Mouse (Mus musculus) hindbrain, embryonic 14.5 days (tissue): ENCODE results near the gene Prph2. TPM values are rescaled to one million over a fixed set of nuclear protein-coding genes. Genes with fewer than 3 reads are reported as not detected.

ENCODE experiments used
- ATAC-seq: fragments of 200-750 bp; cut with Nextera tagmentation; 2 replicates; pipeline ENCODE4 v1.8.0; 2017; ENCODE audit warnings: moderate number of reproducible peaks, mild to moderate bottlenecking, moderate TSS enrichment, moderate library complexity; ENCODE audit not compliant: low FRiP score
- DNase-seq: peaks from one replicate; pipeline ENCODE4 v3.0.0-alpha.2; 2015; ENCODE audit warnings: low spot score
- H3K27ac ChIP-seq: fragments of 300-500 bp; sonication (generic); 2 replicates; pipeline ENCODE4 v1.5.1; 2014; ENCODE audit warnings: mild to moderate bottlenecking, moderate library complexity
- H3K27me3 ChIP-seq: fragments of 300-500 bp; sonication (generic); 2 replicates; pipeline ENCODE4 v1.6.1; 2014; ENCODE audit warnings: mild to moderate bottlenecking, low read length, mixed read lengths; ENCODE audit not compliant: control insufficient read depth, insufficient read depth
- H3K36me3 ChIP-seq: fragments of 300-500 bp; sonication (generic); replicated peaks from 2 replicates; pipeline ENCODE4 v1.6.1; 2014; ENCODE audit not compliant: control insufficient read depth, insufficient read depth
- H3K4me1 ChIP-seq: fragments of 300-500 bp; sonication (generic); replicated peaks from 2 replicates; pipeline ENCODE4 v1.6.1; 2014; ENCODE audit warnings: antibody characterized with exemption, low read length, mixed read lengths; ENCODE audit not compliant: control insufficient read depth, insufficient read depth
- H3K4me2 ChIP-seq: fragments of 300-500 bp; sonication (generic); replicated peaks from 2 replicates; pipeline ENCODE4 v1.6.1; 2014; ENCODE audit warnings: mild to moderate bottlenecking, moderate library complexity
- H3K4me3 ChIP-seq: fragments of 300-500 bp; sonication (generic); replicated peaks from 2 replicates; pipeline ENCODE4 v1.5.1; 2014; ENCODE audit warnings: mild to moderate bottlenecking, low read length
- H3K9ac ChIP-seq: fragments of 300-500 bp; sonication (generic); 2 replicates; pipeline ENCODE4 v1.6.1; 2014
- H3K9me3 ChIP-seq: fragments of 300-500 bp; sonication (generic); 2 replicates; pipeline ENCODE4 v1.6.1; 2016; ENCODE audit warnings: low read length; ENCODE audit not compliant: control insufficient read depth
- WGBS: fragments of 180-500 bp; shearing (Covaris S2); extraction: QIAGEN DNeasy Blood & Tissue Kit; methylation state at CpG from one replicate; pipeline ENCODE4 v1.1.7; 2014; 5-methylcytosine and 5-hydroxymethylcytosine counted together
- polyA plus RNA-seq: library from polyadenylated mRNA; unstranded; fragments of >200 nt; fragmentation: Nextera tagmentation; extraction: Ambion mirVana; gene quantifications from 2 replicates; pipeline ENCODE4 v1.2.1, GENCODE M21; 2014

Prph2 gene
- polyA plus RNA-seq, 1 experiment from 2014 or later, result not detected

- WGBS, result 84% methylated on average over 19 of the region's 19 CpGs
- Histone ChIP-seq H3K4me1 (no peaks in the 10 kb centered on the region), H3K4me2 (no peak overlapping the region), H3K9ac (no peak overlapping the region), H3K4me3 (no peak overlapping the region), H3K27me3 (no peaks in the 10 kb centered on the region), H3K27ac (no peak overlapping the region), H3K9me3 (no peaks in the 10 kb centered on the region), H3K36me3 (peaks cover 99% of the 10 kb centered on the region)
- ATAC-seq (no peak), DNase-seq (peak; percentile 67)
Observed at GRCm38 (mm10) chr17:46933557-46934348, 23.5 kb downstream of the Prph2 start.

- ATAC-seq, result no peak
Observed at GRCm38 (mm10) chr17:46940461-46940860, 30.2 kb downstream of the Prph2 start.

DNA sequence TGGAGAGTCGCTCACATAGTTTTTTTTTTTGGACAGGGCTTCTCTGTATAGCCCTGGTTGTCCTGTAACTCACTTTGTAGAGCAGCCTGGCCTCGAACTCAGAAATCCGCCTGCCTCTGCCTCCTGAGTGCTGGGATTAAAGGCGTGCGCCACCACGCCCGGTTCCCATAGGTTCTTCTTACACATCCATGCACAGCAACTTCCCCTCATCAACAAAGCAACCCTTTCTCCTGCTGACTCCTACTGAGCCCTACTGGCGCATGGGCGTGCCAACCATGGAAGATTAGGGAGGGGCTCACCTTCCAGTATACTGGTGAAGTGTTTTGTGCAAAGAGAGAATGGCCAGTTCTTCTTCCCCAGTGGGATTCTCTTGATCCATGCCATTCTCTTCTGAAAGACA lies 32.2 kb downstream of the Prph2 start:
- Histone ChIP-seq H3K4me2 (no peak overlapping the region), H3K36me3 (peaks cover 98% of the 10 kb centered on the region), H3K9me3 (no peaks in the 10 kb centered on the region), H3K27ac (no peak overlapping the region), H3K9ac (no peak overlapping the region), H3K4me3 (no peak overlapping the region), H3K27me3 (no peaks in the 10 kb centered on the region), H3K4me1 (no peaks in the 10 kb centered on the region)
- ATAC-seq (no peak), DNase-seq (no peak)
- WGBS, result 95% methylated on average over 9 of the region's 9 CpGs

More at GRCm38 (mm10) chr17:46940461-46940860, 30.2 kb downstream of the Prph2 start:
- no peak overlapping the region for H3K4me3 ChIP-seq
- H3K36me3 ChIP-seq, result peaks cover 99% of the 10 kb centered on the region
- no peaks in the 10 kb centered on the region for H3K4me1 ChIP-seq
- H3K27me3 ChIP-seq, result no peaks in the 10 kb centered on the region
- H3K9me3 ChIP-seq, result no peaks in the 10 kb centered on the region
- H3K4me2 ChIP-seq, result no peak overlapping the region
- H3K27ac ChIP-seq, result no peak overlapping the region
- WGBS, result 94% methylated on average over 8 of the region's 8 CpGs
- H3K9ac ChIP-seq, result no peak overlapping the region
- no peak for DNase-seq

- H3K9ac ChIP-seq, result no peak overlapping the region
Observed at GRCm38 (mm10) chr17:46946276-46946675, 36.0 kb downstream of the Prph2 start.

DNA sequence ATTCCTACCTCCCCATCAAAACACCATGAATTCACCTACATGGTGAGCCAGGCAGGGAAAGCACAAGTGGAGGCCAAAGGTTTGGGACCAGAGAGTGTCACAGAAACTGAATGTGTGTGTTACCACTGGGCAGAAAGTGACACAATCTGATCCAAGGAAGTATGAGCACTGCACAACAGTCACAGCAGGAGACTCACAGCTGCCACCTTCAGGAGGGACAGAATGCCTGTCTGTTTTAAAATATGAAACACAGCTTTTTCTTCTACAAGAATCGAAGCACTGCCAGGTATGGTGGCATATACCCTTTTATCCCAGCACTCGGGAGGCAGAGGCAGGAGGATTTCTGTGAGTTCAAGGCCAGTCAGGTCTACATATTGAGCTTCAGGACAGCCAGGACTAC lies 47.8 kb downstream of the Prph2 start:
- Histone ChIP-seq H3K4me2 (no peak overlapping the region), H3K9me3 (no peaks in the 10 kb centered on the region), H3K27ac (no peak overlapping the region), H3K4me3 (no peak overlapping the region), H3K27me3 (no peaks in the 10 kb centered on the region), H3K9ac (no peak overlapping the region), H3K36me3 (peaks cover 100% of the 10 kb centered on the region), H3K4me1 (no peaks in the 10 kb centered on the region)
- ATAC-seq (no peak), DNase-seq (no peak)
- WGBS, result 97% methylated on average over 2 of the region's 2 CpGs

More at GRCm38 (mm10) chr17:46946276-46946675, 36.0 kb downstream of the Prph2 start:
- Histone ChIP-seq H3K9me3 (no peaks in the 10 kb centered on the region), H3K4me2 (no peak overlapping the region), H3K36me3 (peaks cover 82% of the 10 kb centered on the region), H3K4me1 (no peaks in the 10 kb centered on the region), H3K27ac (no peak overlapping the region), H3K4me3 (no peak overlapping the region), H3K27me3 (no peaks in the 10 kb centered on the region)
- WGBS, result 98% methylated on average over 9 of the region's 9 CpGs
- DNase-seq, result no peak
- ATAC-seq, result no peak

DNA sequence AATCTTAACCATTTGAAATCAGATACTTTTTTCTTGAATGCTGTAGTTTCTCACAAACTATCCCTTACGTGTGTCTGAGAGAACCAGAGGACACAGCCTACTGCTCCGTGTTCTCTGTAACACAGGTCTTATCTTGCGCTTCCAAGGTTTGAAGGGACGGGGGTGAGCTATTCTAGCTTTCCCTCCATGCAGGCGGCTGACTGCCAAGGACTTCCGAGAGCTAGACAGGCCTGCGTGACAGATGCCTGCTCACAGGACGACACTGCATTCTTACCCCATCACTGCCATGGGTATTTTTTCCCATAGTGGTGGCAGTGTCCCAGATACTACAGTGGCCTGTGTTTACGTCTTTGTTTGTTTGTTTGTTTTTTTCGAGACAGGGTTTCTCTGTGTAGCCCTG lies 50.0 kb downstream of the Prph2 start:
- H3K27me3 ChIP-seq, result no peaks in the 10 kb centered on the region
- H3K36me3 ChIP-seq, result peaks cover 100% of the 10 kb centered on the region
- 90% methylated on average over 10 of the region's 10 CpGs for WGBS
- H3K4me1 ChIP-seq, result no peaks in the 10 kb centered on the region
- no peaks in the 10 kb centered on the region for H3K9me3 ChIP-seq
- DNase-seq (no peak), ATAC-seq (no peak)
- H3K9ac ChIP-seq, result no peak overlapping the region
- H3K4me2 ChIP-seq, result no peak overlapping the region
- no peak overlapping the region for H3K4me3 ChIP-seq
- no peak overlapping the region for H3K27ac ChIP-seq

DNA sequence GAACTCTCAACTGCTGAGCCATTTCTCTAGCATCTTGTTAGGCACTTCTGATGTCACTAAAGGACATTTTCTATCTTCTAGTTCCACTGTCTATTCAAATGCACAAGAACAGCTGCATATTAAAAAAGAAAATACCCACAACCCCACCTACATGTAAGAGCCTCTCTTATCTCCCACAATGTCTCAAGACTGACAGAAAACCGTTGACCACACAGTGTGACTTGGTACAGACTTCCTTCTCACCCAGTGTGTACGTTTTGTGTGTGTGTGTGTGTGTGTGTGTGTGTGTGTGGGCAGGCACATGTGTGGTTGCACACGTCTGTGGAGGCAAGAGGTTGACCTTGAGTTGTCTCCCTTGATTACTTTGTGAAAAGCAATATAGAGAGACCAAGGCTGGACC lies 51.9 kb downstream of the Prph2 start:
- peaks cover 100% of the 10 kb centered on the region for H3K36me3 ChIP-seq
- no peaks in the 10 kb centered on the region for H3K4me1 ChIP-seq
- ATAC-seq (no peak), DNase-seq (no peak)
- no peak overlapping the region for H3K4me3 ChIP-seq
- H3K9ac ChIP-seq, result no peak overlapping the region
- H3K27ac ChIP-seq, result no peak overlapping the region
- H3K9me3 ChIP-seq, result no peaks in the 10 kb centered on the region
- WGBS, result 82% methylated on average over 3 of the region's 3 CpGs
- H3K27me3 ChIP-seq, result no peaks in the 10 kb centered on the region
- no peak overlapping the region for H3K4me2 ChIP-seq

DNA sequence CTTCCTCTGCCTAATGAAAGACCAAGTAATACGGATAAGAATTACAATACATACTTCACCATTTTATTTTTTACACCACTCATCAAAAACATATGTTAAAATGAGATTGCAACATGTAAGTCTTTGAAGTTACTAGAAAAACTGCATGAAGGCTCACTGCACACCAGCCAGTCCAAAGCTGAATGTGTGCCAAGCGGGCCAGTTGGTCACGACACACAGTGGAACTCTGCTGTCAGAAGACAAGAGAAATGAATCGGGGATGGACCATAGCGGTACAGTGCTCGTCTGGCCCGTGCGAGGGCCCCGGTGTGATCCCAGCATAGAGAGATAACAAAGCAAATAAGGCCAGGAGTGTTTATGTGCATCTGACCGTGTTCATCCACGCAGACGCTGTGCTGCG lies 52.9 kb downstream of the Prph2 start:
- H3K9ac ChIP-seq, result no peak overlapping the region
- 85% methylated on average over 13 of the region's 13 CpGs for WGBS
- no peaks in the 10 kb centered on the region for H3K4me1 ChIP-seq
- peaks cover 100% of the 10 kb centered on the region for H3K36me3 ChIP-seq
- no peaks in the 10 kb centered on the region for H3K27me3 ChIP-seq
- no peak overlapping the region for H3K27ac ChIP-seq
- H3K4me2 ChIP-seq, result no peak overlapping the region
- no peak for ATAC-seq
- H3K9me3 ChIP-seq, result no peaks in the 10 kb centered on the region
- H3K4me3 ChIP-seq, result no peak overlapping the region
- DNase-seq, result no peak

DNA sequence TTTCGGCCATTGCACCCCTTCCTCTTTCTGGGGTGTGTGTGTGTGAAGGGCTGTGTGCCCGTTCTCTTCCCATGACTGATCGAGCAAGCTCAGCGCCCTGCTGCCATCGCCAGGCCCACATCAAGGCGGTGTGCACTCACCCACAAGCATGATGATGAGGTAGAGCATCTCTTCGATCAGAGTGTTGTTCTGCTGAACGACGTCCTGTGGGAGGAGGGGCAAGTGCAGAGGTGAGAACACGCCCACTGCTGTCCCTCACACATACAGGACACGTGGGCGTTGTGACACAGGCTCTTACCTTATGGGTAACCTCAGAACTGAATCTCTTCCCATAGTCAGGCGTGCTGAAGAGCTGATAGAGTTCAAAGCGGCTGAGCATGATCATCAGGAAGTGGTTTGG lies 56.6 kb downstream of the Prph2 start:
- WGBS, result 95% methylated on average over 14 of the region's 14 CpGs
- Histone ChIP-seq H3K9me3 (no peaks in the 10 kb centered on the region), H3K4me1 (no peaks in the 10 kb centered on the region), H3K36me3 (peaks cover 100% of the 10 kb centered on the region), H3K27ac (no peak overlapping the region), H3K27me3 (no peaks in the 10 kb centered on the region), H3K9ac (no peak overlapping the region), H3K4me2 (no peak overlapping the region), H3K4me3 (no peak overlapping the region)
- ATAC-seq (no peak), DNase-seq (no peak)
